Mouse (Mus musculus): ENCODE measurements around the gene Pik3cd. TPM values are rescaled to one million over a fixed set of nuclear protein-coding genes. Genes with fewer than 3 reads are reported as not detected.

Pik3cd gene
- polyA plus RNA-seq, 1 experiment from 2014 or later, result 4.2 TPM

DNA sequence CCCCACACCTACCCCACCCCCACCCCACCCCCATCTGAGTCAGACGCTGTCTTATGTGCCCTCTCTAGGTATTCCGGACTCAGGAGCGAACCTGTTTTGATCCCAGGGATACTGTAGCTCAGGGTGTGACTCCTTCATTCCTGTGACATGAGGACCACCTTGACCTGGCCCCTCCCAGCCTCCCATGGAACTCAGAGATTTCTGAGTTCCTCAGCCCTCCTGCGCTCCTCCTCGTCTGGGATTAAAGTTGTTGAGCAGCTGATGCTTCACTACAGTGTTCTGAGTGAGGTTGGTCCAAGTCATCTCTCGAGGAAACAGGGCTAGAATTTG, 94.1 kb downstream of the Pik3cd start:
- 78% methylated on average over 6 of the region's 6 CpGs for WGBS
- H3K36me3 ChIP-seq, result no peaks in the 10 kb centered on the region
- ATAC-seq (replicated peaks; ENCODE audit: low FRiP score), result no peak
- no peak overlapping the region for H3K4me3 ChIP-seq (replicated peaks)
- no peaks in the 10 kb centered on the region for H3K27me3 ChIP-seq
- no peak overlapping the region for H3K27ac ChIP-seq
- no peaks in the 10 kb centered on the region for H3K9me3 ChIP-seq (replicated peaks)
- H3K9ac ChIP-seq, result no peak overlapping the region
- no peak overlapping the region for H3K4me2 ChIP-seq
- H3K4me1 ChIP-seq, result peaks cover 18% of the 10 kb centered on the region

DNA sequence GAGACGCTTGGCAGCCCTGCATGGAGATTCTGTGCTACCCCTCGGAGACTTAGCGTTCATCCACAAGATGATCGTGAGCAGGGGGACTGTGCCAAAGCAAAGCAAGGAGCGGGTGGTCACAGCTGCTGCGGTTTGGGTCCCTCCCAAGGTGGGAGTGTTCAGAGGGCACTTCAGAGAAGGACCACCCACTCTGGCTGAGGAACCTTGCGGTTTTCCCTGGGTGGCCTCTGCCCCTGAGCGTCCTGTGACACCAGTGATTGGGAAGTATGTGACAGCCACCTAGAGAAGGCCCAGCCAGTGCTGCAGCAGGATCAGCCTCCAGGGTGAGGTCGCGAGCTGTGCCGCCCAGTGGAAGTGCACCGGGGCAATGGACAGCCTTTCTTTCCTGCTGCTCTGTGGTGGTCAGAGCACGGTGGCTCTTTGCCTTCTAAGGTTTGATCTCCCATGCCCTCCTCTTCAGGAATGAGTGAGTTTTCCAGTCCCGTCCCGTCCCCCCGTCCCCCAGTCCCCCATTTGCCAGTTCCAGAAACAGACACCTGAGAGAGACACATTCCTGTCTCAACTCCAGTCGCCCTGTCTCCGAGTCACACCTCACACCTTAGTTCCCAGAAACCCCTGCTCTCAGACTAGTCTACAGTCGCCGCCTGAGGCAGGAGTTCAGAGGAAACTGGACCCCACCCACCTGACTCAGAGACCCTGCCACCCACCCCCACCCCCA, 94.6 kb downstream of the Pik3cd start:
- H3K4me2 ChIP-seq, result no peak overlapping the region
- H3K9me3 ChIP-seq (replicated peaks), result no peaks in the 10 kb centered on the region
- H3K27ac ChIP-seq, result no peak overlapping the region
- no peak for ATAC-seq (replicated peaks; ENCODE audit: low FRiP score)
- no peak overlapping the region for H3K9ac ChIP-seq
- WGBS, result 38% methylated on average over 20 of the region's 20 CpGs
- peaks cover 18% of the 10 kb centered on the region for H3K4me1 ChIP-seq
- no peaks in the 10 kb centered on the region for H3K36me3 ChIP-seq
- no peaks in the 10 kb centered on the region for H3K27me3 ChIP-seq
- no peak overlapping the region for H3K4me3 ChIP-seq (replicated peaks)

DNA sequence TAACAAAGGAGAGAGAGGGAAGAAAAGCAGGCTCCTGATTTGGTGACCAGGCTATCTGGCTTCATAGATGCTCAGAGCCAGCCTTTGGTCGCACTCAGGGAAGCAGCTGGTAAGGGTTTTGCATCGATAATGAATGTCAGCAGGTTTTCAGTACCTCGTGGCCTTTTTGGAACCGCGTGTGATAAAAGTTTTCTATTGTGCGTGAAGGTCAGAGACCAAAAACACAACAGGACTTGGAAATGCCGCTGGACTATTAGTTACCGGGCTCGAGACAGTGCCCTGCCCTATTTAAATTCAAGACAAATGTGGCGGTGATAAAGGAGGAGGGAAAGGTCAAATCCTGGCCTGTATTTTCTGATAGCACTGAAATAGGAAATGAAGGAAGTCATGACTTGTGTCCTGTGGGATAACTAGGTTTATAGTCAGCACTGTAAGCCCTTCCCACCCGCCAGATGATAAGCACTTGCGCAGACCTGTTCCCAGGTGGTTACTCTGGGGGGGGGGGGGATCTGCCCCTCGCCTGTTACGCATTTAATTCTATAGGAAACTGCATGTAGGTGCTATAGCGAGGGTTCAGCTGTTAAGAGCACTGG, 95.5 kb downstream of the Pik3cd start:
- 62% methylated on average over 15 of the region's 15 CpGs for WGBS
- ATAC-seq (replicated peaks; ENCODE audit: low FRiP score), result no peak

DNA sequence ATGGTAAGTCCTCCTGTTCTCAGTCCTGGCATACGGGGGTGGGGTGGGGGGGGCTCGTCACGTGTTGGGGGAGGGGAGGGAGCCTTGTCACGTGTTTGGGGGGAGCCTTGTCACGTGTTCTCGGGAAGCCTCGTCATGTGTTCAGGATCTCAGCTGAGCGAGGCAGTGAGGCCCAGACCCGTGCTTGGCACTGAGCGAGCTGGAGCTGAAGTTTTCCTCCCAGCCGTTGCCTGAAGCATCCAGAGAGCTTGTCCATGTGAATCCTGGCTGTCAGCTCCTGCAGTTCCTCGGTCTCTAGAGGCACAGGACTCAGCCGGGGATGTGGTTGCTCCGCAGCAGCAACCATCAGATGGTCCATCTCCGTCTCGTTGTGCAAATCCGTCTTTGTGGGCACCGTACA, 96.3 kb downstream of the Pik3cd start:
- no peak overlapping the region for H3K9ac ChIP-seq
- WGBS, result 80% methylated on average over 18 of the region's 18 CpGs
- no peak overlapping the region for H3K27ac ChIP-seq
- H3K36me3 ChIP-seq, result no peaks in the 10 kb centered on the region
- no peaks in the 10 kb centered on the region for H3K9me3 ChIP-seq (replicated peaks)
- H3K4me1 ChIP-seq, result peaks cover 26% of the 10 kb centered on the region
- no peak overlapping the region for H3K4me3 ChIP-seq (replicated peaks)
- no peaks in the 10 kb centered on the region for H3K27me3 ChIP-seq
- H3K4me2 ChIP-seq, result no peak overlapping the region
- no peak for ATAC-seq (replicated peaks; ENCODE audit: low FRiP score)

More for the DNA sequence above, 95.5 kb downstream of the Pik3cd start:
- Histone ChIP-seq H3K9me3 (replicated peaks) (no peaks in the 10 kb centered on the region), H3K4me3 (replicated peaks) (no peak overlapping the region), H3K4me1 (peaks cover 22% of the 10 kb centered on the region), H3K27me3 (no peaks in the 10 kb centered on the region), H3K27ac (no peak overlapping the region), H3K9ac (no peak overlapping the region), H3K4me2 (no peak overlapping the region), H3K36me3 (no peaks in the 10 kb centered on the region)

DNA sequence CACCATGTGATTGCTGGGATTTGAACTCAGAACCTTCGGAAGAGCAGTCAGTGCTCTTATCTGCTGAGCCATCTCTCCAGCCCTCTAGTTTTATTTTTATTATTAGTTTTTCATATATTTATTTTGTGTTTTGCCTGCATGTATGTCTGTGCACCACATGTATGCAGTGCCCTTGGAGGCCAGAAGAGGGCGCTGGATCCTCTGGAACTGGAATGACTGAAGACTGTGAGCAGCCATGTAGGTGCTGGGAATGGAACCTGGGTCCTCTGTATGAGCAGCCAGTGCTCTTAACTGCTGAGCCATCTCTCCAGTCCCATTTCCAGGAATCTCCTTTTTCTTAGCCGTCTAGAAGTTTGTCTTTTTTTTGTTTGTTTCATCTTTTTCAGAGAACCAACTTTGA, 97.9 kb downstream of the Pik3cd start:
- H3K4me1 ChIP-seq, result peaks cover 28% of the 10 kb centered on the region
- H3K9me3 ChIP-seq (replicated peaks), result no peaks in the 10 kb centered on the region
- H3K4me2 ChIP-seq, result no peak overlapping the region
- no peak overlapping the region for H3K9ac ChIP-seq
- no peak overlapping the region for H3K27ac ChIP-seq
- ATAC-seq (replicated peaks; ENCODE audit: low FRiP score), result no peak
- 82% methylated on average over 3 of the region's 3 CpGs for WGBS
- no peaks in the 10 kb centered on the region for H3K36me3 ChIP-seq
- H3K4me3 ChIP-seq (replicated peaks), result no peak overlapping the region
- H3K27me3 ChIP-seq, result no peaks in the 10 kb centered on the region

DNA sequence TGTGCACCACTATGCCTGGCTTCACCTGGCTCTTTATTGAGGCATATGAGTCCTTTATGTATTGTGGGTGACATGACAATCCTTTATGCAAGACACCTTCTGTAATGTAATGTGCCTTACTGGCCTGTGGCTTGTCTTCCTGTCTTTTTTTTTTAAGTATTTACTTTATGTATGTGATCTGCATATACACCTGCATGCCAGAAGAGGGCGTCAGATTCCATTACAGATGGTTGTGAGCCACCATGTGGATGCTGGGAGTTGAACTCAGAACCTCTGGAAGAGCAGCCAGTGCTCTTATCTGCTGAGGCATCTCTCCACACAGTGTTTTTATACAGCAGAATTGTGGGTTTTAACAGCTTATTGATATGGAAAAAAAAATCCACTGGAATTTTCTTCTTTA, 98.5 kb downstream of the Pik3cd start:
- Histone ChIP-seq H3K36me3 (no peaks in the 10 kb centered on the region), H3K9ac (no peak overlapping the region), H3K4me3 (replicated peaks) (no peak overlapping the region), H3K4me1 (peaks cover 27% of the 10 kb centered on the region), H3K9me3 (replicated peaks) (no peaks in the 10 kb centered on the region), H3K4me2 (no peak overlapping the region), H3K27ac (no peak overlapping the region), H3K27me3 (no peaks in the 10 kb centered on the region)
- WGBS, result 63% methylated on average over 1 of the region's 1 CpGs
- ATAC-seq (replicated peaks; ENCODE audit: low FRiP score), result no peak

DNA sequence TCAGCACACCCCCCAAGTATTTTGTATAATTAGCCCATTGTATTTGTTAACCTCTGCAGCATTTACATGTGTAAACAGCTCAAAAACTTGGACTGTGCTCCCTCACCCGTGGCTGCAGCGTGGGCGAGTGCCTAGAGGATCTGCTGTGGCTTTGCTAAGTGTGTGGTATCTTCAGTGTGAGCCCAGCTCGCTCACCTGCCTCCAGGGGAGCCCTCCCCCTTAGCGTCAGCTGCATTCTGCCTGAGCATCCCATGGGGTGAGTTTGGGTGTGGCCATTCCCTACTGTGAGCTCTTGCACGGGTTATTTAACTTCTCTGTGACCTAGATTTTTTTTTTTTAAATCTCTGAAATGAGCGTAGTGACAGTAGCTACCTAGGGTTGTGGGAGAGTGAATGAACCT, 100.1 kb downstream of the Pik3cd start:
- WGBS, result 57% methylated on average over 7 of the region's 7 CpGs

DNA sequence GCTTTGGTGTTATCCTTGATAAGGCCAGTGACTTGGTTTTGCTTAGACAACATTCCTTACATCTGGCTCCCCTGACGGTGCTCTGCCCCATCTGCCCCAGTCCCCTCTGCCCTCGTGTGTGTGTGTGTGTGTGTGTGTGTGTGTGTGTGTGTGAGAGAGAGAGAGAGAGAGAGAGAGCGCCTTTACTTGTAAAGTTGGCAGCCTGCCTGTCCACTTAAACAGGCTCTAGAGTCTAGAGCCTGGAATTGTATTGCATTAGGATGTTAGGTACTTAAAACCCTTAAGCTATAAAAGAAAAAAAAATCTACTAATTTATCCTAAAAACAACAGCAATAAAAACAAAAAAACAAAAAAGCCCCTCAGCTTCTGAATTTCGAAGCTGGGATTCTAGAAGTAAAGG, 100.9 kb downstream of the Pik3cd start:
- Histone ChIP-seq H3K4me2 (no peak overlapping the region), H3K4me3 (replicated peaks) (no peak overlapping the region), H3K4me1 (peaks cover 10% of the 10 kb centered on the region), H3K27me3 (no peaks in the 10 kb centered on the region), H3K9me3 (replicated peaks) (no peaks in the 10 kb centered on the region), H3K27ac (no peak overlapping the region), H3K9ac (no peak overlapping the region), H3K36me3 (no peaks in the 10 kb centered on the region)
- 30% methylated on average over 4 of the region's 4 CpGs for WGBS
- no peak for ATAC-seq (replicated peaks; ENCODE audit: low FRiP score)

More for the DNA sequence above, 100.1 kb downstream of the Pik3cd start:
- H3K9ac ChIP-seq, result no peak overlapping the region
- H3K27ac ChIP-seq, result no peak overlapping the region
- peaks cover 17% of the 10 kb centered on the region for H3K4me1 ChIP-seq
- H3K4me2 ChIP-seq, result no peak overlapping the region
- H3K27me3 ChIP-seq, result no peaks in the 10 kb centered on the region
- no peaks in the 10 kb centered on the region for H3K36me3 ChIP-seq
- no peak for ATAC-seq (replicated peaks; ENCODE audit: low FRiP score)
- H3K9me3 ChIP-seq (replicated peaks), result no peaks in the 10 kb centered on the region
- H3K4me3 ChIP-seq (replicated peaks), result no peak overlapping the region

DNA sequence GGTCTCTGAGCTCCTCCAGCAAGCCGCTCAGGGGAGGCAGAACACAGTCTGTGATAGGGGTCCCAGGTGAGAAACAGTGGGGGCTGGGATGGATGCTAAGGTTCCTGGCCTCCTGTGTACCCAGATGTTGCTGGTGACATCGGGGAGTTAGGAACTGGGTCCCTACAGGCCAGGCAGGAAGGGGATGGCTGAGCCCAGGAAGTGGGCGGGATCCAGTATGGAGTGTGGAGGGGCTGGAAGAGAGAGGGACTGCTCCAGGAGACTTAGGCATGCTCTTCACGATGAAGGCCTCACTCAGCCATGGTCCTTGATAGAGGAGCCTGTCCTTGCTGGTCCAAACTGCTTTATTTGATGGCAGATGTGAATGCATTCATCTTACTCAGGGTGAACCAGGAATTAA, 102.2 kb downstream of the Pik3cd start:
- no peak overlapping the region for H3K27ac ChIP-seq
- H3K9ac ChIP-seq, result no peak overlapping the region
- H3K4me2 ChIP-seq, result no peak overlapping the region
- WGBS, result 80% methylated on average over 4 of the region's 4 CpGs
- H3K4me3 ChIP-seq (replicated peaks), result no peak overlapping the region
- H3K36me3 ChIP-seq, result no peaks in the 10 kb centered on the region
- no peak for ATAC-seq (replicated peaks; ENCODE audit: low FRiP score)
- no peaks in the 10 kb centered on the region for H3K27me3 ChIP-seq
- H3K9me3 ChIP-seq (replicated peaks), result no peaks in the 10 kb centered on the region
- peaks cover 10% of the 10 kb centered on the region for H3K4me1 ChIP-seq

DNA sequence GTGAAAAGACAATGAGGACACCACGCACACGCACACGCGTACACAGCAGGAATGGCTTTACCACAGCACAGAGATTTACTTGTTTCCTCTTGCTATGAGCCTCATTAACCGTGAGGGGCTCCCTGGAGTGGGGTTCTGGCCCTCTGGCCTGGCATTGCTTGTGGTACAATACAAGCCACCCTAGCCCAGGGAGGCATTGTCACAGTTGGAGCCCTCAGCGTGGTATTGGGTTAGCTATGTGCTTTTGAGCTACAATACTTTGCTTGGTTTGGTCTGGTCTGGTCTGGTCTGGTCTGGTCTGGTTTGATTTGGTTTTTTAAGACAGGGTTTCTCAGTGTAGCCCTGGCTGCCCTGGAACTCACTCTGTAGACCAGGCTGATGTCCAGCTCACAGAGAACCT, 102.8 kb downstream of the Pik3cd start:
- Histone ChIP-seq H3K27me3 (no peaks in the 10 kb centered on the region), H3K36me3 (no peaks in the 10 kb centered on the region), H3K27ac (no peak overlapping the region), H3K9me3 (replicated peaks) (no peaks in the 10 kb centered on the region), H3K4me3 (replicated peaks) (no peak overlapping the region), H3K4me1 (peaks cover 10% of the 10 kb centered on the region), H3K9ac (no peak overlapping the region), H3K4me2 (no peak overlapping the region)
- ATAC-seq (replicated peaks; ENCODE audit: low FRiP score), result no peak
- 94% methylated on average over 6 of the region's 6 CpGs for WGBS

Small RNA genes within 50 kb of the gene (microRNA-seq; reads per million reads assigned to microRNA genes)
- gene Mir7023, result not detected

Other genes with a start within 250 kb of the Pik3cd start
- gene Rbp7, start 247.6 kb downstream of the Pik3cd start, polyA plus RNA-seq (2015; fragmentation: Nextera tagmentation; extraction: Ambion mirVana), result 0.77 and 0.90 TPM in 2 replicates
- 0.45 TPM in 1 of 2 replicates, not detected in the other for gene Tmem274, start 225.2 kb downstream of the Pik3cd start, polyA plus RNA-seq (2015; fragmentation: Nextera tagmentation; extraction: Ambion mirVana)
- gene Nmnat1, start 217.4 kb downstream of the Pik3cd start, polyA plus RNA-seq (2015; fragmentation: Nextera tagmentation; extraction: Ambion mirVana), result 13.7 TPM in 2 replicates
- gene Lzic, start 217.3 kb downstream of the Pik3cd start, polyA plus RNA-seq (2015; fragmentation: Nextera tagmentation; extraction: Ambion mirVana), result 47.1 and 49.3 TPM in 2 replicates
- 62.1 and 64.8 TPM in 2 replicates for gene Ctnnbip1, start 184.3 kb downstream of the Pik3cd start, polyA plus RNA-seq (2015; fragmentation: Nextera tagmentation; extraction: Ambion mirVana)
- gene Clstn1, start 116.1 kb downstream of the Pik3cd start, polyA plus RNA-seq (2015; fragmentation: Nextera tagmentation; extraction: Ambion mirVana), result 36.7 and 41.8 TPM in 2 replicates
- 35.4 and 42.2 TPM in 2 replicates for gene Tmem201, start 35.5 kb upstream of the Pik3cd start, polyA plus RNA-seq (2015; fragmentation: Nextera tagmentation; extraction: Ambion mirVana)
- gene Slc25a33, start 71.7 kb upstream of the Pik3cd start, polyA plus RNA-seq (2015; fragmentation: Nextera tagmentation; extraction: Ambion mirVana), result 14.2 and 16.0 TPM in 2 replicates

Measured in kidney, embryonic 15.5 days (tissue).